Mouse (Mus musculus) fibroblast of lung, adult 2 months (primary cell): ENCODE measurements around the gene Zc3h8.

Experiments
- DNase-seq: peaks from one replicate; pipeline ENCODE4 v3.0.0-alpha.2; 2011; ENCODE audit warnings: low read depth

The Zc3h8 gene

GRCm38 (mm10) chr2:128890661-128891335, 53.1 kb downstream of the Zc3h8 start:
- no peak for DNase-seq

GRCm38 (mm10) chr2:128887866-128888550, 55.9 kb downstream of the Zc3h8 start:
- DNase-seq = no peak

GRCm38 (mm10) chr2:128885225-128885811, 58.6 kb downstream of the Zc3h8 start:
- DNase-seq = no peak

GRCm38 (mm10) chr2:128881236-128881635, 62.6 kb downstream of the Zc3h8 start:
- no peak for DNase-seq
